Mouse (Mus musculus) kidney, adult 2 months (tissue): Measurements from ENCODE around the gene Ptges2.

Experiments used
- CTCF ChIP-seq: fragments of 200-500 bp; conservative IDR thresholded peaks from 2 replicates; pipeline ENCODE4 v1.5.1; 2011; ENCODE audit warnings: low read depth, mild to moderate bottlenecking, control low read depth, low read length, moderate library complexity, mixed read lengths; ENCODE audit not compliant: insufficient read depth, insufficient read length
- POLR2A ChIP-seq: fragments of 200-500 bp; IDR thresholded peaks from one replicate; pipeline ENCODE4 v1.6.1; 2011; ENCODE audit warnings: low read depth, low read length, control low read depth

GRCm38 (mm10) chr2:32441550-32441949, 45.9 kb downstream of the Ptges2 start:
- no peak for TF ChIP-seq CTCF
- TF ChIP-seq POLR2A, result no peak
